Comparison of ENCODE assay signal across 9 mouse cellular contexts in the genomic region with DNA sequence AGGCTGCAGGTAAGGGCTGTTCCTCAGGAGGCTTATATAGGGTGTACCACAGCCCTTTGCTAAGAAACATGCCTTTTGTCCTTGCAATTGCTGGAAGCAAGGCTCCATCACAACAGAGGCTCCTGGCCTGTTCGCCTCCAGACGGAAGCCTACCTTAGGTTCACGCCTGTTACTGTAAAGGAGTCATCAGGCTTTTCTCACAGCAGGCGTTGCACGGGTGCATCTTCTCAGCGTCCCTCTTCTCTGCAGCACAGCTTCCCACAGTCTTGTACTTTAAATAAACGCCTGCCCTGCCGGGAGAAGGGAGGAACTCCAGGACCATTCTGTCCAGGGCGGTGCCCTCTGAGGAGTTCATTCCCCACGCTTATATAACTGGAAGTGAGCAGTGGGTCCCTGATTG.
A peak's percentile ranks its signal among the peaks of the same experiment; 100 is the strongest.
DNase-seq lines count a peak whose midpoint lies in the region; ATAC-seq lines count a peak whose summit lies in the region.
"Had no signal": no experiment of that assay in that cellular context is flagged by ENCODE, and none has a peak within 500 bp of the region (broad histone marks: within the 10 kb centered on the region; RNA-seq: fewer than 3 reads in every experiment).

No protein-coding gene starts in this region.

- H3K27me3 ChIP-seq in forebrain, embryonic 13.5 days = no peaks in the 10 kb centered on the region
- no peaks in the 10 kb centered on the region for H3K27me3 ChIP-seq in forebrain, embryonic 14.5 days (replicated peaks; ENCODE audit: control insufficient read depth, insufficient read depth, low read length)
- no peaks in the 10 kb centered on the region for H3K27me3 ChIP-seq in intestine, embryonic 14.5 days (replicated peaks; ENCODE audit: control insufficient read depth, insufficient read depth, low read length)
- no peaks in the 10 kb centered on the region for H3K27me3 ChIP-seq in intestine, embryonic 15.5 days (replicated peaks)
- no peaks in the 10 kb centered on the region for H3K27me3 ChIP-seq in heart, embryonic 16.5 days (ENCODE audit: control insufficient read depth, insufficient read depth, low read length)

- no peak overlapping the region for H3K4me3 ChIP-seq in forebrain, embryonic 13.5 days
- H3K4me3 ChIP-seq in forebrain, embryonic 14.5 days (ENCODE audit: low read depth, low read length) = no peak overlapping the region
- no peak overlapping the region for H3K4me3 ChIP-seq in intestine, embryonic 14.5 days (ENCODE audit: low read depth, low read length)
- no peak overlapping the region for H3K4me3 ChIP-seq in intestine, embryonic 15.5 days (replicated peaks)
- no peak overlapping the region for H3K4me3 ChIP-seq in heart, embryonic 16.5 days (ENCODE audit: low read length)

- no peaks in the 10 kb centered on the region for H3K36me3 ChIP-seq in forebrain, embryonic 13.5 days (ENCODE audit: poor library complexity, severe bottlenecking)
- H3K36me3 ChIP-seq in forebrain, embryonic 14.5 days (ENCODE audit: control insufficient read depth, insufficient read depth, low read length) = no peaks in the 10 kb centered on the region
- H3K36me3 ChIP-seq in intestine, embryonic 14.5 days (ENCODE audit: control insufficient read depth, insufficient read depth, low read length) = no peaks in the 10 kb centered on the region
- no peaks in the 10 kb centered on the region for H3K36me3 ChIP-seq in intestine, embryonic 15.5 days
- no peaks in the 10 kb centered on the region for H3K36me3 ChIP-seq in heart, embryonic 16.5 days (ENCODE audit: control insufficient read depth, insufficient read depth)

- no peak for DNase-seq in forebrain, embryonic 14.5 days (ENCODE audit: low spot score)
- peak; percentile 51 for DNase-seq in intestine, embryonic 14.5 days (ENCODE audit: low spot score)
- DNase-seq in WW6 (ENCODE audit: low read depth, low spot score) = peak; percentile 4
- no peak for DNase-seq in urinary bladder, postnatal 25 days (ENCODE audit: low spot score)
- DNase-seq: spleen, adult 18-20 months had no signal

- H3K9me3 ChIP-seq in forebrain, embryonic 13.5 days (replicated peaks) = no peaks in the 10 kb centered on the region
- H3K9me3 ChIP-seq in forebrain, embryonic 14.5 days (replicated peaks; ENCODE audit: control insufficient read depth, low read length) = no peaks in the 10 kb centered on the region
- no peaks in the 10 kb centered on the region for H3K9me3 ChIP-seq in intestine, embryonic 14.5 days (ENCODE audit: control insufficient read depth, low read length)
- H3K9me3 ChIP-seq in intestine, embryonic 15.5 days = no peaks in the 10 kb centered on the region
- H3K9me3 ChIP-seq in heart, embryonic 16.5 days (replicated peaks; ENCODE audit: control insufficient read depth, low read length) = no peaks in the 10 kb centered on the region

- ATAC-seq in forebrain, embryonic 13.5 days = 0 out of 2 replicates have a peak, but pooled peaks have one; percentile 11
- no peak for ATAC-seq in forebrain, embryonic 14.5 days
- no peak; the same call in 1 of the 2 replicates for ATAC-seq in intestine, embryonic 14.5 days (replicated peaks; ENCODE audit: low FRiP score, low TSS enrichment, low read depth)
- ATAC-seq in intestine, embryonic 15.5 days = no peak
- ATAC-seq in heart, embryonic 16.5 days (replicated peaks; ENCODE audit: extremely low read depth, insufficient read depth, low FRiP score) = no peak
- no peak for ATAC-seq in monocyte, adult 5-6 weeks (replicated peaks; ENCODE audit: insufficient number of reproducible peaks, low FRiP score, low TSS enrichment, poor library complexity, severe bottlenecking)

- peaks cover 31% of the 10 kb centered on the region for H3K4me1 ChIP-seq in forebrain, embryonic 13.5 days
- H3K4me1 ChIP-seq in forebrain, embryonic 14.5 days (ENCODE audit: control insufficient read depth, insufficient read depth, low read length) = peaks cover 18% of the 10 kb centered on the region; the same call in 1 of the 2 replicates
- peaks cover 19% of the 10 kb centered on the region for H3K4me1 ChIP-seq in intestine, embryonic 14.5 days (replicated peaks; ENCODE audit: control insufficient read depth, insufficient read depth, low read length)
- peaks cover 17% of the 10 kb centered on the region for H3K4me1 ChIP-seq in intestine, embryonic 15.5 days (replicated peaks)
- H3K4me1 ChIP-seq in heart, embryonic 16.5 days (ENCODE audit: control insufficient read depth, insufficient read depth, low read length) = peaks cover 61% of the 10 kb centered on the region

- 64% methylated on average over 10 of the region's 10 CpGs for WGBS in forebrain, embryonic 13.5 days
- WGBS in forebrain, embryonic 14.5 days = 61% methylated on average over 10 of the region's 10 CpGs
- WGBS in intestine, embryonic 14.5 days = 33% methylated on average over 10 of the region's 10 CpGs
- 37% methylated on average over 10 of the region's 10 CpGs for WGBS in intestine, embryonic 15.5 days
- WGBS in heart, embryonic 16.5 days = 32% methylated on average over 10 of the region's 10 CpGs

- no peak overlapping the region for H3K4me2 ChIP-seq in forebrain, embryonic 13.5 days
- no peak overlapping the region for H3K4me2 ChIP-seq in forebrain, embryonic 14.5 days (ENCODE audit: low read length)
- H3K4me2 ChIP-seq in intestine, embryonic 14.5 days (ENCODE audit: low read length) = no peak overlapping the region; the same call in 1 of the 2 replicates
- no peak overlapping the region for H3K4me2 ChIP-seq in intestine, embryonic 15.5 days (replicated peaks)
- peak overlapping the region; percentile 35 for H3K4me2 ChIP-seq in heart, embryonic 16.5 days (ENCODE audit: low read depth, low read length)

- H3K9ac ChIP-seq in forebrain, embryonic 13.5 days = no peak overlapping the region
- H3K9ac ChIP-seq in forebrain, embryonic 14.5 days (ENCODE audit: low read length) = no peak overlapping the region
- H3K9ac ChIP-seq in intestine, embryonic 14.5 days (ENCODE audit: low read length) = no peak overlapping the region
- no peak overlapping the region for H3K9ac ChIP-seq in intestine, embryonic 15.5 days
- peak overlapping the region; percentile 33; the same call in 1 of the 2 replicates for H3K9ac ChIP-seq in heart, embryonic 16.5 days (ENCODE audit: low read length)

- H3K27ac ChIP-seq in forebrain, embryonic 13.5 days = no peak overlapping the region
- H3K27ac ChIP-seq in forebrain, embryonic 14.5 days (ENCODE audit: low read depth, low read length) = no peak overlapping the region
- no peak overlapping the region; the same call in 1 of the 2 replicates for H3K27ac ChIP-seq in intestine, embryonic 14.5 days (ENCODE audit: low read depth)
- no peak overlapping the region for H3K27ac ChIP-seq in intestine, embryonic 15.5 days
- H3K27ac ChIP-seq in heart, embryonic 16.5 days (ENCODE audit: low read length) = peak overlapping the region; percentile 77

Comparison
In these comparisons a context has a peak if more than half of its experiments do, and no peak if none do; other contexts are left out.
1. DNase-seq: peak in intestine, embryonic 14.5 days (single experiment) and WW6 (single experiment); none in forebrain, embryonic 14.5 days (single experiment) and urinary bladder, postnatal 25 days (single experiment).